Mouse (Mus musculus): ENCODE data around the gene Fcgr2b.
"Not testable (repeated sequence)": the region's sequence is repeated elsewhere in the genome, so short reads cannot be mapped to it uniquely, and the experiment has no call there.

The Fcgr2b gene

DNA sequence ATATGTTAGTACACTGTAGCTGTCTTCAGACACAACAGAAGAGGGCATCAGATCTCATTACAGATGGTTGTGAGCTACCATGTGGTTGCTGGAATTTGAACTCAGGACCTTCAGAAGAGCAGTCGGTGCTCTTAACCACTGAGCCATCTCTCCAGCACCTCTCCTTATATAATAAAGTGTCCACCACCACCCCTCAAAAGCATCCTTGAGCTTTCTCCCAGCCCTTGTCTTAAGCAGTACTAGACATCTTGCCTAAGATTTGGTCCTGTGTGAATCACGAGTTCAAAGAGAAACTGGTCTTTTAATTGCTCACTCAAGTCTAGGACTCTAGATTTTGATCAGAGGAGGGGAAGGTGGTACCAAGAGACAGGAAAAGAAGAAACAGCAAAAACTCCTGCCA, 997 bp downstream of the Fcgr2b start:
- DNase-seq = not testable (repeated sequence)

DNA sequence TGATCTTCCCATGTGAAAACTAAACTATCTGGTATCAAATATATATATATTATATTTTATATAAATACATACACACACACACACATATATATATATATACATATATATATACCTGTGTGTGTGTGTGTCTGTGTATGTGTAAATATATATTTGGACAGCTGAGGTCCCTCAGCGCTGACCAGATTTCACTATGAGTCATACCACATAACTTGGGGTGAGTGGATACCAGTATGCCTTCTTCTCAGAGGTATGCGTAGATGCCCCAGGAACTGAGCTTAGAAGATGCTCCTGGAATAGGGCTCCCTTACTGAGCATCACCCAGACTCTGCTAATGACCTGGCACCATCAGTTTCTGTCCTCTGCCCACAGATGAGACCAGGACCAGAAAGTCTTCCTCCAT, 1.6 kb downstream of the Fcgr2b start:
- DNase-seq = no peak

DNA sequence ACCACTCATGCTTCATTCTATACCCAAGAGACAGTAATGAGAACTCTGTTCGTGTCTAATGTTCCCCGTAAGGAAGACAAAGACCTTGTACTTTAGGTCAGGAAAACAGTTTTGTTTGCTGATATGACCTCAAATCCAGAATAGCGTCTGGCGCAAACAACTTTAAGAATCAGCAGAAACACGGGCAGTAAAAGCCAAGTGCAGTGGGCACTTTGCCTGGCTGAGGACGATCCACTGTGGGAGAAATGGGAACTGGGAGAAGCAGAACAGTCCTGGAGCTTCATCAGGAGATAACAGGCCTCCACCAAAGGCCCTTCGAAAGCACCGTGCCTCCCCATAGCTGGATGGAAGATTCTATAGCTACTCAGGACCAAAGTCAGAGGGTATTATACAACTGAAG, 2.2 kb downstream of the Fcgr2b start:
- DNase-seq = no peak

DNA sequence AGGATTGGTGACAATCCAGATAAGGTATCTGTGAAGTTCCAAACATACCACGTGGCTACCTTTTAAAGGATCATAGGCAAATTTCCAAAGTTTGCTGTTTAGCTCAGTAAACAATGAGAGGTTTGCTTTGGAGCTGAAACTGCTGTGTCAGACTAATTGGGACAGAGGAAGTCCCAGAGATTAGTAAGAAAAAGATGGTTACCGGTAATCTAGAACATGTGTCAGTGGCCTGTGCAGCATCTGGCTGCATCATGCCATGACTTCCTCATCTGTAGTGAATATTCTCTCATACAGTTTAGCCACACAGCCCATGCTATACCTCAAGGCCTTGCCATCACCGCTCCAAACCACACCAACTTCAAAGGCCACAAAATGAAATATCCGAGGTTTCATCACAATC, 3.4 kb downstream of the Fcgr2b start:
- no peak for DNase-seq

DNA sequence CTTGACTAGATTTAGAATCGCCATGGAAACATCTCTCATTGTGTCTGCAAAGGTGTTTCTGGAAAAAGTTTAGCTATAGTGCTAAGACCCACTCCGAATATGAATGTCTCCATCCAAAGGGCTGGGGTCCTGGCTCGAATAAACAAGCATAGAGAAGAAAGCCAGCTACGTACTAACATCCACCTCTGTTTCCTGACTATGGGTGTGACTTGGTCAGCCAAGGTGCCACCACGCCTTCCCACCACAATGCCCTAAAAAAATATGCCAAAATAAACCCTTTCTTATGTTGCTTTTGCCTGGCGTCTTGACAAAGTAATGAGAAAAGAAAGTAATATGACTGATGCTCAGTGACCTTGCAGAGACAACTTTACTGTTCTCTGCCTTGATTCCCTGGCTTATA, 3.9 kb downstream of the Fcgr2b start:
- no peak for DNase-seq

DNA sequence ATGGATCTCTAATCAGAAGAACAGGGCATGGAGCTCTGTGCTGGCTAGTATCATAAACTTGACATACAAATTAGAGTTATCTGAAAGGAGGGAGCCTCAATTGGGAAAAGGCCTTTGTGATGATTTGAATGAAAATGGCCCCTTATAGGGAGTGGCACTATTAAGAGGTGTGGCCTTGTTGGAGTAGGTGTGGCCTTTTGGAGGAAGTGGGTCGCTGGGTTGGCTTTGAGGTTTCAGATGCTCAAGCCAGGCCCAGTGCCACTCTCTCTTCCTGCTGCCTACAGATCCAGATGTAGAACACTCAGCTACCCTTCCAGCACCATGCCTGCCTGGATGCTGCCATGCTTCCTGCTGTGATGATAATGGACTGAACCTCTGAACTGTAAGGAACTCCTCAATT, 7.8 kb downstream of the Fcgr2b start:
- no peak for DNase-seq

DNA sequence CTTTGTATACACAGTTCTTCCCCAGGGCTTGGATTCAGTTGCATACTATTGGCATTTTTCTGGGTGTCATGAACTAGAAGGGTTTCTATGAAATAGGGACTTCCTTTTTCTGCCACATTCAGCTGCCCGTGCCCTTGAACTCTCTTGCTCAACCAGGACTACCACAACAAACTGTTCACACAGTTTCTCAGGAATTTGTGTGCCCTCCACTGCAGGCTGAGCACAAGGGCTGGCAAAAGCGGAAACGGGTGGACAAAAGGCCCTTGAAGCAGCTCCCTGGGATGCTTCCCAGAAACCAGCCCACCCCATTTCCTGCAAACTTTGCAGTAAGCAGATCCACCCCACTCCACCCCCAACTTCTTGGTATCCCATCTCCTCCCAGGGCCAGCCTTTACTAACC, 8.8 kb downstream of the Fcgr2b start:
- DNase-seq = peak; percentile 57

DNA sequence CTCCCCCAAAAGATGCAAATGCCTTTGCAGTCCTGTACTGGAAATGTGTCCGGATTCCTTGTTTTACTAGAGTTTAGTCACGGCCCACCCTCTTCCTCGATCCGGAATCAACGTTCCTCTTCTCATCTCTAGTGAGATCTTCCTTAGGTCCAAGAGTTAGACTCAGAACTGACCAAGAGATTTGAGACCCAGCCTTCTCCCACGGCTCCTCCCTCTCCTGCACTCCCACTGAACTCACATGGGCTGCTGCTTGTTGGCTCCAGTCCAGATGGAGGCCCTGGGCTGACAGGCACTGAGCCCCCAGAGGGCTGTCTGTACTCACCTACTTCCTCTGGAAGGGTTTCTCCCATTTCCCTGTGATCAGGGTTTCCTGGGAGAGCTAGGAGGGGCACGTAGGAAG, 13.3 kb downstream of the Fcgr2b start:
- no peak for DNase-seq

DNA sequence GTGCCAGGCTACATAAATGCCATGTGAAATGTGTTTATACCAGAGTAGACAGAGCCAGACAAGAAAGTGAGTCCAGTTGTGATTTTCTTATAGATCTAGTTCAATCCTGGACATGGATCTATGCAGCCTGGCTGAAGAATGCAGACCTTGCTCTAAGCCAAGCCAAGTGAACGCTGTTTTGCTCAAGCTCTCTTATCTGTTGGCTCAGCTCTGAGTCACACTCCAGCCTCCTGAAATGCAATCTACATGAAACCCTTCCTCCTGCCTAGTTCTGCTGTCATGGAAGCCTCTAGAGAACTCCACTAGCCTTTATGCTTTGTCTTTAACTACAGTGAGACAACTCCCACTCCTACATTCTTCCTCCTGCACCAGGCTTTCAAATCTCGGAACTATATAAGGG, 14.0 kb downstream of the Fcgr2b start:
- peak; percentile 25 for DNase-seq

DNA sequence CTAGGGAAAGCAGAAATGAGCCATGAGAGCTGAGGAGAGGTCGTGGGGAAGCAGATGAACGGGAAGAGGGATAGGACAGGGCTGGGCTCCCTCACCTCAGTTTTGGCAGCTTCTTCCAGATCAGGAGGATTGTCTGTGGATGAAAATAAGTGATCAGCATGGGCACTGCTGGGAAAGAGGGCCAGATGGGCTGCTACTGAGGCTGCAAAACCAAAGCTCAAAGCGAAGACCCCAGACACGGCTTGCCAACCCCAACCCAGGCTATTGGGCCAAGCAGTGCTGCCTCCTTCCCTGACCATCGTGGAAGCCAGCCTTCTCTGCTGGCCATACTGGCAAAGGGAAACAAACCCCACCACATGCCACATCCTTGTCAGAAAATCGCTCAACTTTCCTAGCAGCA, 15.2 kb downstream of the Fcgr2b start:
- DNase-seq = no peak

DNA sequence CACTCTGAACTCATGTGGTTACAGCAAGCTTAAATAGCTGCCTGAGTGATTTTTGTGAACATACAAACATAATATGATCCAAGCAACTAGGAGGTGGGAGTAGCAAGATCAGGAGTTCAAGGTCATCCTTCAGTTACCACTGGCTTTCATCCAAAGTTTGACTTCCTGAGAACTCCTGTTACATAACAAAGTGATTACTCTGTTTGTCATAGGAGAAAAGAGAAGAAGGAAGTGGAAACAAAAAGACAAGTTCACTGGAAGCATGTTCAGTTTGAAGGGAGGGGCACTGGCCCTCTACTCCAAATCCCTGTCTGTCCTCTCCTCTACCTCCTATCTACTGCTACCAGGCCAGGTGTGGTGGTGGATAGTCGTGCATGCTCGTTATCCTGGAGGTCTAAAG, 16.6 kb downstream of the Fcgr2b start:
- peak; percentile 34 for DNase-seq

DNA sequence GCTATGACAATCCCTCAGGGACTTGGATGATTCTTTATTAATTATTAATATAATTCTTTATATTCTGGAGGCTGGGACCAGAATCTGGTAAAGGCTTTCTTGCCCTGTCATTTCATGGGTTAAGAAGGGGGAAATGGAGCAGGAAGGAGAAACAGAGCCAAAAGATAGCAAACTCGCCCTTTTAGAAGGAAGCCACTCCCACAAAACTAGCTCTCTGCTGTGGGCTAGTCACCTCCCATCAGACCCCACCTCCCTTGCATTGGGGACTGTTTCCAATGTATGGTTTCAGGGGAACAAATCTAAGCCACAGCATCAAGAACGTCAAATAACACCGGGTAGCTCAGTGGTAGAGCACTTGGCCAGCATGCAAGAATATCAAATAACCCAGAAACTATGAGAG, 18.1 kb downstream of the Fcgr2b start:
- DNase-seq = no peak

DNA sequence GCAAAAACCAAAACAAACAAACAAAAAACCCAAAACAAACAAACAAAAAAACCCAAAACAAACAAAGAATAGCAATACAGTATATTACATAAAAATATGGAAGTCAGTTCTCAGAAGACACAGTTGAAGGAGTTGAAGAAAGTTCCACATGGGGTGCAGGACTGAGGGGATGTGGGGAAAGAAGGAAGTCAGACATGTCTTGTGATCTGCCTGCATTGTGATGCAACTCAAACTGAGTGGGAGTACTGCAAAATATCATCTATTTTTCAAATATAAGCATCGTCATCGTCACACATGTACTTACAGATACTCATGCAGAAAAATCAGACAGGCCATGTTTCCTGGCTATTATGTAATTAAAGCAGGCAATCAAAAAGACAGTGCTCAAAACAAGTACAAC, 23.2 kb downstream of the Fcgr2b start:
- peak; percentile 69 for DNase-seq

DNA sequence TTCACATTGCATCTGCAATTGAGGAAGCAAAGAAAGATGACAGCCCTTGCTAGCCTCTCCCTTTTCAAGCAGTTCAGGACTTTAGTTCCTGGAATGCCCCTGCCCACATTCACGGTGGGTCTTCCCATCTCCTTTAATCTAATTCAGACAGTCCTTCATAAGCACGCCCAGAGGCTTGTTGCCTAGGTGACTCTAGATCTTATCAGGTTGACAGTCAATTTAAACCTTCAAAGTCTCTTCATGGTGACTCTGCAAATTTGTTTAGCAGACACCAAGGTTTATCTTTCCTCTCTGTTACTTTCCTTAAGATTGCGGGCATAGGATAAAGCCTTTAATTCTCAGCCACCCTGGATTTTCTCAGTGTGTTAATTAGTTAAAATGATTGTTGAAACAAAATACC, 25.6 kb downstream of the Fcgr2b start:
- no peak for DNase-seq

DNA sequence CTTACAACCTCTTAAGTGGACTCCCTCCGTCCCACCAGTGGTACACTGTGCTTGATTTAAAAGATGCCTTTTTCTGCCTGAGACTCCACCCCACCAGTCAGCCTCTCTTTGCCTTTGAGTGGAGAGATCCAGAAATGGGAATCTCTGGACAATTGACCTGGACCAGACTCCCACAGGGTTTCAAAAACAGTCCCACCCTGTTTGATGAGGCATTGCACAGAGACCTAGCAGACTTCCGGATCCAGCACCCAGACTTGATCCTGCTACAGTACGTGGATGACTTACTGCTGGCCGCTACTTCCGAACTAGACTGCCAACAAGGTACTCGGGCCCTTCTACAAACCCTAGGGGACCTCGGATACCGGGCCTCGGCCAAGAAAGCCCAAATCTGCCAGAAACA, 31.4 kb downstream of the Fcgr2b start:
- DNase-seq = not testable (repeated sequence)

DNA sequence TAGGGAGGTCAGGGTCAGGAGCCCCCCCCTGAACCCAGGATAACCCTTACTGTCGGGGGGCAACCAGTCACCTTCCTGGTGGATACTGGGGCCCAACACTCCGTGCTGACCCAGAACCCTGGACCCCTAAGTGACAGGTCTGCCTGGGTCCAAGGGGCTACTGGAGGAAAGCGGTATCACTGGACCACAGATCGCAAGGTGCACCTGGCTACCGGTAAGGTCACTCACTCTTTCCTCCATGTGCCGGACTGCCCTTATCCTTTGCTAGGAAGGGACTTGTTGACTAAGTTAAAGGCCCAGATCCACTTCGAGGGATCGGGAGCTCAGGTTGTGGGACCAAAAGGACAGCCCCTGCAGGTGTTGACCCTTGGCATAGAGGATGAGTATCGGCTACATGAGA, 32.2 kb downstream of the Fcgr2b start:
- not testable (repeated sequence) for DNase-seq

DNA sequence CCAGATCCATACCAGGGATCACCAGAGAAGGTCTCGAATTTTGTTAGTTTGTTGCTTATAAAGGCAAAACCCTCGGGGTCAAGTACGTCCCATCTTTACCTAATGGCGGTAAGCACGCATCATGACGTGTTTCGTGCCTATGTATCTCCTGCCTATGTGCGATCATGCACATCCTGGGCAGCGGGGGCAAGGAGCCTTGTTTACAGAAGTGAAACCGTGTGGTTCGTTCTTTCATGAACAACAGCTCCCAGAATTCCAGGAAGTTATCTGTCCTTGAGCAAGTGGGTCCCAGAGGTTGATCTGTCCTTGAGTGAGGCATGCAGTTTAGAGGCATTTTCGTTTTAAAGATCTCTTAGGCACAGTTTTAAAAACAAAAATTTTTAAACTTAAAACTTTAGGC, 37.1 kb downstream of the Fcgr2b start:
- peak; percentile 72 for DNase-seq

DNA sequence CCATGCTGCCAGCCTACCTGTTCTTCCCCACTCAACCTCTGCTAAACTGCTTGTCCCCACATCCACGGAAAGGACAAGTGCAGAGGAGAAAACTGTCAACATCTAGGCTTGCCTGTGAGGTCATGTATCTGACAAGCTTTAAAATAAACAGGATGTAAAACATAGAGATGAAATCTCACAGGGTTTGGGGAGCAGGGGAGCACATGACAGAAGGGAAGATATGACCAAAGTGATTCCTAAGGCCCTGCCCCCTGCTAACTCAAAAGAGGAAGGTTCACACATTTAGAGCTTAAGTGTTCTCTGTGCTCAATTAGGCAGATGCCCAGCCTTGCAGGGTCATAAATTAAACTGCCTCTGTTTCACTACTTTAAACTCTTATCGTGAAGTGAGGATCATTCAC, 42.0 kb downstream of the Fcgr2b start:
- peak; percentile 27 for DNase-seq

DNA sequence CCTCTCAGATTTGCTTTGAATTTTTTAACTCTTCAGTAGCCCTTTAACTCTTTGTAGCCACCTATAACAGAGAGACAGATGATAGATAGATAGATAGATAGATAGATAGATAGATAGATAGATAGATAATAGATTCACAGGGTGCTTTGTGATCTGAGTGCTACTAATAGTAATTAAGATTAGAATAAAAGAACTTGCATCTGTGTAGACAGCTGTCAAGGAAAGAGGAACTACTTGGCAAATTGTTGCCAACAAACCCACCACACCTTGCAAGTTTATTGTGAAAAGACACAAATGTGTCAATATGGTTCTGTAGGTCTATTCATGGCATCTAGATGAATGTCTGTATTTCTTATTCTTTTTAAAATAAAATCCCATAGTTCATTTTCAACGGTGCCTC, 42.4 kb downstream of the Fcgr2b start:
- no peak for DNase-seq

DNA sequence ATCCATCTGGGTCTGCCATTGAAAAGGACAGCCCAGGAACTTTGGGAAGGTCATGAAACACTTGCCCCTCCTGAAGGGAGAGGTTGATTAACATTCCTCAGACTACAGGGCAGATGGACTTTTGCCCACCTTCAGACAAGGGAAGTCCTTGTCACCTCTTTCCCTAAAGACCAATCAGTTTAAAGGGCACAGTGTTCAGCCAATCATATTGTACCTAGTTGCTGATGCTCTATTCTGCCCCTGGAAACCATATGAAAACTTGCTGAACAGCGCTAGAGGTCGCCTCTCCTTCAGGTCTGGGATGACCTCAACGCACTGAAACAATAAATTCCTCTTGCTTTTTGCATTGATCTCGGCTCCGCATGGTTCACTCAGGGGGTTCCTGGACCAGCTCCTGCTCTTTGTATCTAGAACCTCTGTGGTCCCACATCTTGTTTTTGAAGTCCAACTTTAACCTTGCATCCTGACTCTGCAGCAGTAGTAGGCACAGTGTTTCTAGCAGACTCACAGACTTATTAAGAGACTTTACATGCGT, 42.9 kb downstream of the Fcgr2b start:
- no peak for DNase-seq

DNA sequence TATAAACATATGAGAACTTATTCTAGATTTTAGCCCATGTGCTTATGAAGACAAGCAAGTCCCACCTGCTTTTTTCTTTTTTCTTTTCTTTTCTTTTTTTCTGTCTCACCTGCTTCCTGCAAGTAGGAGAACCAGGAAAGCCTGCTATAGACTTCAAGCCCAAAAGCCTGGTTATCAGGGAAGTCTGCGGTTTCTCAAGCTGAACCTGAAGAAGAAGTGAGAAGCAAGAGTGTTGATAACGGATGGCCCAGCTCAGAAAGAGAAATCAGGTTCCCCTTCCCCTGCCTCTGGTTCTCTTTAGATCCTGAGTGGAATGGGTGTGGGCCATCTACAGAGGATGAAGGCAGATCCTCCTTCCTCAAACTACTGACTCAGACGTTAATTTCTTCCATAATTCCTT, 44.3 kb downstream of the Fcgr2b start:
- DNase-seq = no peak

DNA sequence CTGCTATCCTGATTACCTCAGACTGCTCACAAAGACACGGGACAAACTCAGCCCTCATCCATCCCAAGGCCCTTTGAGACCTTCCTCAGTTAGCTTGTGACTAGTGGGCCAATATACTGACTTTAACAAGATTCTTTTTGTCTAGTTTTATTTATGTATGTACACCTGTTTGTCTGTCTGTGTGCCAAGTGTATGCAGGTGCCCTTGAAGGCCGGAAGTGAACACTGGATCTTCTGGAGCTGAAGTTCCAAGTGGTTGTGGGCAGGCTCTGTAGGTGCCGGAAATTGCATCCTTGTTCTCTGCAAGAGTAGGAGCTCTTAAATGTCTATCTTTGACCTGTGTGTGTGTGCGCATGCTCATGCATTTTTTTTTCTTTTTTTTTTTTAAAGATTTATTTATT, 47.1 kb downstream of the Fcgr2b start:
- DNase-seq = no peak

DNA sequence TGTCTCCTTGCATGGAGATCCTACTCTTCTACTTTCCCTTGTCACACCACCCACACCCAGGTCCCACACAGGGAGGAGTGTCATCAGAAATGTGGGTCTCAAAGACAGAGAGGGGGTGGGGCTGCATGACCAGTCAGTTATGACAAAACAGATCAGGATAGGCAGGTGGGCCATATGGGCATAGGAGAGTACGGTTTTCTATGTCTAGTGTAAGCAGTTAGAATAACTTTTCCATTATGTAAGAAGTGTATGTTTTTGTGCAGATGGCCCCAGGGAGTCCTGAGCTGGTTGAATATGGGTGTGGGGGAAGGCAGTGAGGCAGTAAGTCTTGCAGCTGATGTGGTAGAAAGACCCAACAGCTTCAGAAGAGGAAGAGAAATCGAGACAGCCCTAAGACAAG, 47.9 kb downstream of the Fcgr2b start:
- DNase-seq = peak; percentile 37

DNA sequence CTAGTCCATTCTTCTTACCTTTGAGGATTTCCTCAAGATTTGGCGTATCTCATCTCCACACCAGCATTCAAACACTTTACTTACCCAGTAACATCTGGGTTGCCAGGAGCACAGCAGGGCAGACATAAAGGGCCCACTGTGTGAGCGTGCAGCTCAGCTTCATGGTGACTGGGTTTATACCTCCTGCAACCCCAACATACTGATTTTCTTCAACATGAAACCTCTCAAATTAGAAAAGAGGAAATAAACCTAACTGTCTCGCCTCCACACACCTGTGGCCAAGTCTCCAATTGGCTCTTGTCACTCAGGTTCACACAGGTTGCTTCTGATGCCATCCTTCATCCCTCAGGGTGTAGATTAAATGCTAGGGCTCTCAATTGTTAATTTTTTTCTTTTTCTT, 49.0 kb downstream of the Fcgr2b start, which contains the start of gene Fcrla:
TSS of gene Fcrla (minus strand) at position 206 of the 400 bp plus-strand sequence.
- no peak for DNase-seq

DNA sequence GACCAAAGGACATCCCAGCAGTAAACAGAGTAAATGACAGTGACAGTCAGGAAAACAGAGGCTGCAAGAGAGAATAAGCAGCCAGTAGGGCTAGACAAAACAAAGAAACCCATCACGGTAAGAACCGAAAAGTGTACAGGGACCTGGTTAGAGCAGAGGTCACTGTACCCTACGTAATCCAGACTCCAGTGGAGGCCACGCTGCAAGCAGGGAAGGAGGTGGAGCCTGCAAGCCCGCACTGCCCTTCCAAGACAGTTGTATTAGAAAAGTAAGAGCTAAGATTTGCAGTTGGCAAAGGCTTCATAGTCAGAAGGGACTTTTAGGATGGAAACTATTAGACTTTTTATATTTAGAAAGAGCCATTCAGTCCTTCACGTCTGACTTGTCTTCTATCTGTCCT, 49.4 kb downstream of the Fcgr2b start:
- no peak for DNase-seq

DNA sequence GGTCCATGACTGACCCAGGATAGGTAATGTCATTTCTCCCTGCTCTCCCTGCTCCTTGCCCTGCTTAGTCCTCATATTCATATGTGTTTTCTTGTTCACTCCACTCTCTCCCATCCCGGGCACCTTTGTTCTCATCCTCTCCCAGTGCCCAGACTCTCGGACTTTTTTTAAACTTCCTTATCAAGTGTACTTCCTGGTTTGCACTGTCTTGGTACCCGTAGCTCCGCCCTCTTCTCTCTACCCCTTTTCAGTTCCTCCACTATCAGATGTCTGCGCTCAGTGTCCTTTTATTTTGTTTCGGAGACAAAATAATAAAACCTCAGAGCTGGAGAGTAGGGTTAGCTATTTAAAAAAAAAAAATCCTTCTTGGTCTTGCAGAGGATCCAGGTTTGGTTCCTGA, 51.9 kb downstream of the Fcgr2b start:
- DNase-seq = peak; percentile 59
